Mouse (Mus musculus): ENCODE data around the gene Rrnad1.

Gene Rrnad1

DNA sequence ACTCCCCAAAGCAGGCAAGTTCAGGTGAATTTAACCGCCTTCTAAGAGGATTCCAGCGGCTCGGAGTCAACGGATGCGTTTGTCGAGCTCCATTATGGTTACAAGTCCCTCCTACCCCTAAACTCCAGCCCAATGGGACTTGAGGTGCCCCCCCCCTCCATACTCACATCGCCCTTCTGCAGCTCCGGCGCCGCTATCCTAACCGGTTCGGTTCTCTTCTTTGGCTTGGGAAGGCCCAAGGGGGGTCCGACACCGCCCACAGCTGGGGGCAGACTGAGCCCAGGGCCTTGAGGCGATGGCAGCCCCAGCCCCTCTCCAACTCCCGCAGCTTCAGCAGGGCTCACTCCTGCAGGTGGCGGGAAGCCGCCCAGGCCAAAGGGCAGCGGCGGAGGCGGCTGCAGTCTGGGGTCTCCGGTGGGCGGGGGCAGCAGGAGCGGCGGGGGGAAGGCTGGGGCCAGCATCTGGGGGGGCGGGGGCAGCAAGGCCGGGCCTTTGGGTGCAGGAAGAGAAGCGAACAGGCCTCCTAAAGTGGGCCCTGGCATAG is 45.7 kb downstream of the Rrnad1 start:
- peak; percentile 17 for DNase-seq (ENCODE audit: low read depth, low spot score)

DNA sequence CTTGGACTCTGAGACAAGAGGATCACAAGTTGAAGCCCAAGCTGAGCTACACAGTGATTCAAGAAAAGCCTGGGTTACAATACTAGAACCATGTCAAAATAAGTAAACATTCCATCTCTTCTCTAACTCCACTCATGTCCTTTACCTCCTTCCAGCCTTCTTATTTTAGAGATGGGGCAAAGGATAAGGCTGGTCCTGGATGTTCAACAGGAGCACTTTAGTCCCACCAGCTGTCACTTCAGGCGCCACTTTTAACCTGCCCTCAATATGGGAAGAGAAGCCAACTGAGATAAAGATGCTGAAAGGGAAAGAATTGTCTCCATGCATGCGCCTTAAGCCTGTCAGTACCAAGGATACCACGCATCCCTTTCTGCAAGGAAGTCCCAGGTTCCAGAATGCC is 46.2 kb downstream of the Rrnad1 start:
- no peak for DNase-seq (ENCODE audit: low read depth, low spot score)

DNA sequence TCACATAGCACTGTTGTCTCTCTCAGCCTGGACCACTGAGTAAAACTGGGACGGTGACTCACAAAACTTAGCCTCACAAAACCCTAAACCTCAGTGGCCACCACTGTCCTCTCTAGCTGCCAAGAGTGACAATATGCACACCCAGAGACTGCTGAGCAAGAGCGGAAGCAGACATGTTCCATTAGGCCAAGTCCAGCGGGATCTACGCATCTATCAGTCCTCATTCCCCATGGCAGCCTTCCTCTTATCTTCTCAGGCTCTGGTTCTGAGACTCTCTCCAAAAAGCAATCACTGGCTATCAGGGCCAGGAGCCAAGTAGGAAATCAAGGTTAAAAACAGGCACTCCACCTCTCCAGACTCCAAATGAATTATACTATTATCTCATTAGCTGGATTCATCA is 52.8 kb downstream of the Rrnad1 start:
- DNase-seq (ENCODE audit: low read depth, low spot score): no peak

Measured in embryo, embryonic 11.5 days (tissue).